Mouse (Mus musculus) olfactory bulb, adult 2 months (tissue): ENCODE results near the gene Ift46.

Experiments
- CTCF ChIP-seq: fragments of 200-500 bp; IDR thresholded peaks from 2 replicates; pipeline ENCODE4 v1.5.1; 2012; ENCODE audit warnings: low read depth, mild to moderate bottlenecking, low read length, moderate library complexity; ENCODE audit not compliant: insufficient read depth
- POLR2A ChIP-seq: fragments of 200-500 bp; IDR thresholded peaks from 2 replicates; pipeline ENCODE4 v1.6.1; 2012; ENCODE audit warnings: mild to moderate bottlenecking, low read depth, low read length, moderate library complexity; ENCODE audit not compliant: insufficient read depth

GRCm38 (mm10) chr9:44760873-44761272 is 6.8 kb upstream of the Ift46 start:
- TF ChIP-seq CTCF (no peak), POLR2A (no peak)
